Mouse (Mus musculus) hindbrain, embryonic 11.5 days (tissue): ENCODE data around the gene Zbtb16. TPM values are rescaled to one million over a fixed set of nuclear protein-coding genes. Genes with fewer than 3 reads are reported as not detected.

ENCODE experiments used
- ATAC-seq: fragments of 200-750 bp; cut with Nextera tagmentation; 2 replicates; pipeline ENCODE4 v1.8.0; 2017; ENCODE audit warnings: mild to moderate bottlenecking, moderate TSS enrichment, moderate library complexity; ENCODE audit not compliant: low FRiP score
- DNase-seq: peaks from one replicate; pipeline ENCODE4 v3.0.0-alpha.2; 2015; ENCODE audit warnings: low spot score
- H3K27ac ChIP-seq: fragments of 300-500 bp; sonication (generic); 2 replicates; pipeline ENCODE4 v1.5.1; 2014; ENCODE audit warnings: mild to moderate bottlenecking, low read depth, low read length
- H3K27me3 ChIP-seq: fragments of 300-500 bp; sonication (generic); 2 replicates; pipeline ENCODE4 v1.6.1; 2014; ENCODE audit warnings: mild to moderate bottlenecking, low read length, moderate library complexity, mixed read lengths; ENCODE audit not compliant: control insufficient read depth, insufficient read depth
- H3K36me3 ChIP-seq: fragments of 300-500 bp; sonication (generic); 2 replicates; pipeline ENCODE4 v1.6.1; 2014; ENCODE audit warnings: mild to moderate bottlenecking, low read length, moderate library complexity, mixed read lengths; ENCODE audit not compliant: control insufficient read depth, insufficient read depth
- H3K4me1 ChIP-seq: fragments of 300-500 bp; sonication (generic); replicated peaks from 2 replicates; pipeline ENCODE4 v1.6.1; 2014; ENCODE audit warnings: low read length, mixed read lengths; ENCODE audit not compliant: control insufficient read depth, insufficient read depth
- H3K4me2 ChIP-seq: fragments of 300-500 bp; sonication (generic); replicated peaks from 2 replicates; pipeline ENCODE4 v1.6.1; 2014; ENCODE audit warnings: mild to moderate bottlenecking, low read depth, low read length
- H3K4me3 ChIP-seq: fragments of 300-500 bp; sonication (generic); 2 replicates; pipeline ENCODE4 v1.5.1; 2014; ENCODE audit warnings: low read depth, low read length
- H3K9ac ChIP-seq: fragments of 300-500 bp; sonication (generic); 2 replicates; pipeline ENCODE4 v1.6.1; 2014; ENCODE audit warnings: low read depth, low read length
- H3K9me3 ChIP-seq: fragments of 300-500 bp; sonication (generic); 2 replicates; pipeline ENCODE4 v1.6.1; 2016; ENCODE audit warnings: low read length; ENCODE audit not compliant: control insufficient read depth
- WGBS: fragments of 180-500 bp; shearing (Covaris S2); extraction: QIAGEN DNeasy Blood & Tissue Kit; methylation state at CpG from one replicate; pipeline ENCODE4 v1.1.7; 2014; 5-methylcytosine and 5-hydroxymethylcytosine counted together
- polyA plus RNA-seq: library from polyadenylated mRNA; unstranded; fragments of >200 nt; fragmentation: Nextera tagmentation; extraction: Ambion mirVana; gene quantifications from 2 replicates; pipeline ENCODE4 v1.2.1, GENCODE M21; 2014

The Zbtb16 gene
- polyA plus RNA-seq, 1 experiment from 2014 or later = 10.6 TPM

DNA sequence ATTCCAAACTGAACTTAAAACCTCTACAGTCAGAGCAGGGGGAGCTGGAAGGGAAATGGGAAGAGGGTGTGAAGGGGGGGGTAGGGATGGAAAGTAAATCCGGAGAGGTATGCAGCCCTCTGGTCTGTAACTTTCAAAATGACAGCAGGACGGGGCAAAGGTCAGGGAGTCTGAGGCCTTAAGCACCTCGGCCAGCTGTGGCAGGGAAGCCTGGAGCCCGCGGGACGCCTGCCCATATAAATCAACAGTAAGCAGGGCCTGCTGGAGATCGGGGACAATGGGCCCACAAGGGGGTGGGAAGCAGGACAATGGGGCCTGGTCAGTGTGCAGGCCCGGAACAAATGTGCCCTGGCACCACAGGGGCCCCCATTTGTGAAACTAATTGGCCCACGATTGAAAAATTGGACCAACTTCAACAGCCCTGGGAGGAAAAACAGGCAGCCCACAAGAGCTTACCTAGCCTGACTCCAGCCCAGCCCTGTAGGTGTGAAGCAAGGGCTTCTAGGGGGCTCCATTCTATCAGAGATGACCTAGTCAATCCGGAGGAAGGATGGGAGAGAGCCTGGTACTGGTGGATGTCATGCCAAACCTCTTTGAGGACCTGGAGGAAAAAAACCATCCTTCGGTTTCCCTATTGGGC is 160.8 kb downstream of the Zbtb16 start:
- Histone ChIP-seq H3K9me3 (no peaks in the 10 kb centered on the region), H3K4me3 (no peak overlapping the region), H3K27ac (peak overlapping the region; percentile 45), H3K27me3 (no peaks in the 10 kb centered on the region), H3K9ac (no peak overlapping the region), H3K36me3 (no peaks in the 10 kb centered on the region), H3K4me1 (peaks cover 33% of the 10 kb centered on the region), H3K4me2 (peak overlapping the region; percentile 13; the same call in 1 of the 2 replicates)
- WGBS = 5% methylated on average over 11 of the region's 11 CpGs
- peak; percentile 63 for DNase-seq
- ATAC-seq = peak; percentile 40; the same call in 1 of the 2 replicates

DNA sequence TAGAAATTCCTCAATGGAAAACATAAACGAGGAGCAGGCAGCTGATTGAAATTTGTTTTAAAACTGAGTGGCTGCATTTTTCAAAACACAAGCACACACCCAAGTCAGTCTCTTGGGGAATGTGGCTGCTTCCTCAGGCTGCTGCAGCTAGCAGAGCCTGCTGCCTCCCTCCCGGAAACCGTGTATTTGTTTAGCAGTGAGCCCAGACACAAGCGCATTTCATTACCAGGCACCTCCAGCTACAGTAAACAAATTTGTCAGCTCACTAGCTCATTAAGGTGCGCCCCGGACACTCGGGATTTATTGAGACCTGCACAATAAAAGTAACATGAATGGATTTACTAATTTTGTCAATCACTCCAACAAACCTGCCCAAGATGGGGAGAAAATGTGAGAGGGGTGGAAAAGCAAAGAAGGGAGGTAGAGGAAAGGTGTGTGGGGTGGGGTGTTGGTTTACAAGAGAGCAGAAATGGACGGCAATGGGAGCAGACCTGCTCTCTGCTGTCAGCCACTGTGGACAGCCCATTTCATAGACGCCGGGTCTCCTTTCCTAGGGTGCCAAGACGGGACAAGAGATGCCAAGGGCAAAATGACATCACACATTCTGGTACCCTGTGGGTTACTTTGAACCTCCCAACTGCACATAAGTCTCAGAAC is 161.5 kb downstream of the Zbtb16 start:
- DNase-seq (no peak), ATAC-seq (no peak)
- no peaks in the 10 kb centered on the region for H3K9me3 ChIP-seq
- H3K27me3 ChIP-seq = no peaks in the 10 kb centered on the region
- WGBS = 8% methylated on average over 11 of the region's 11 CpGs
- no peaks in the 10 kb centered on the region for H3K36me3 ChIP-seq
- H3K4me3 ChIP-seq = no peak overlapping the region
- no peak overlapping the region for H3K9ac ChIP-seq
- H3K4me1 ChIP-seq = peaks cover 33% of the 10 kb centered on the region
- peak overlapping the region; percentile 59; the same call in 1 of the 2 replicates for H3K27ac ChIP-seq
- no peak overlapping the region for H3K4me2 ChIP-seq

DNA sequence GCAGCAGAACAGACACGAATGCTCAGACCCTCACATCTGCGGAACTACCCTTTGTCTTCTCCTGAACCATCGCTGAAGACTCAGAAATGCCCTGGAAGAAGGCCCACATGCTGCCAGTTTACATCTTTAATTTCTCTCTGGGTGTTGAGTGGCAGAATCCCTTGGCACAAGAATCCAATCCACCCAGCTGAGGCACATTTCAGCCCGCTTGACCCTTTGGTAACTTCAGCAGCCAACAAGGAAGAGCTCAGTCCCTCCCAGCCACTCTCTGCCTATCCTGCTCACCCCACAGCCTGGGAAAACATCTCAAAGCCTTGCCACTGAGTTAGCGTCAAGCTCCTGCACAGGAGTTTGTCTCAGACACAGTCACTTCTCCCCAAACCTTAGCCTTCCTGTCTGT is 162.2 kb downstream of the Zbtb16 start:
- Histone ChIP-seq H3K9ac (no peak overlapping the region), H3K4me1 (peaks cover 29% of the 10 kb centered on the region)

DNA sequence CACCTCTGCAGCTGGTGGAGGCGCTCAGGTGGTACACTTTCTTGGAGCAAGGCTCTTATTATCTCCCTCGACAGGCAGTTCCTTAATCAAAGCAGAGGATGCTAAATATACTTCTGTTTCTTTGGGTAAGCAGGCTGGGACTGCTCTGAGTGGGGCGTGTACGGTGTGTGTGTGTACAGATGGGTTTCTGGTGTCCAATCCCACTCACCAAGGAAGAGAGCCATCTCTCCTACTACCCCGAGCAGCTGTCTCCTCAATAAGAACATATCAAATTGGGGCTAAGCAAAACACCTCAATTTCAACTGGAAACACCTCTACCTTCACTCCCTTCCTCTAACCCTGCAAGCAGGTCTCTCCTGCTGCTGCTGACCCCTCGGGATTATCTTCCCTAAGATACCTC is 162.8 kb downstream of the Zbtb16 start:
- no peaks in the 10 kb centered on the region for H3K27me3 ChIP-seq
- 70% methylated on average over 6 of the region's 6 CpGs for WGBS
- H3K27ac ChIP-seq = peak overlapping the region; percentile 59; the same call in 1 of the 2 replicates
- no peaks in the 10 kb centered on the region for H3K36me3 ChIP-seq
- H3K4me1 ChIP-seq = peaks cover 26% of the 10 kb centered on the region
- H3K9me3 ChIP-seq = no peaks in the 10 kb centered on the region
- DNase-seq (no peak), ATAC-seq (no peak)
- H3K9ac ChIP-seq = no peak overlapping the region
- no peak overlapping the region; the same call in 1 of the 2 replicates for H3K4me2 ChIP-seq
- H3K4me3 ChIP-seq = no peak overlapping the region

More for the DNA sequence above, 162.2 kb downstream of the Zbtb16 start:
- ATAC-seq (no peak), DNase-seq (no peak)
- WGBS = 26% methylated on average over 5 of the region's 5 CpGs
- no peak overlapping the region; the same call in 1 of the 2 replicates for H3K4me2 ChIP-seq
- H3K9me3 ChIP-seq = no peaks in the 10 kb centered on the region
- no peak overlapping the region for H3K4me3 ChIP-seq
- H3K27ac ChIP-seq = peak overlapping the region; percentile 59
- H3K27me3 ChIP-seq = no peaks in the 10 kb centered on the region
- no peaks in the 10 kb centered on the region for H3K36me3 ChIP-seq

DNA sequence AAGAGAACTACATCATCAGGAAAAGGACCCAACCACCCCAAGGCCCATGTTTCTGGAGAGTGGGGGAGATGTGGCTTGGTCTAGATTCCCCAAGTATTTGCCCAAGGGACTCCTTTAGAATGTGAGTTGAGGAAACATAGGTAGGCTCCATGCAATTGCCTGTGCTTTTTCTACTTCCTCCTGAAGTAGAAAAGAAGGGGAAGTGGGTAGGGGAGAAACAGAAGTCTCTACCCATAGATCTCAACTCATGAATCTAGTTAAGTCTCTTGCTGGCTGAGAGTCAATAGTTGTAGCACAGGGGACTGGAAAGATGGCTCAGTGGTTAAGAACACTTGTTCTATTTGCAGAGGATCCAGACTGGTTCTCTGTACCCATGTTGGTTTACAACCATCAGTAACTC is 164.2 kb downstream of the Zbtb16 start:
- H3K9ac ChIP-seq = no peak overlapping the region
- H3K9me3 ChIP-seq = no peaks in the 10 kb centered on the region
- no peaks in the 10 kb centered on the region for H3K27me3 ChIP-seq
- H3K4me2 ChIP-seq = no peak overlapping the region
- H3K4me3 ChIP-seq = no peak overlapping the region
- H3K36me3 ChIP-seq = no peaks in the 10 kb centered on the region
- ATAC-seq = no peak
- H3K4me1 ChIP-seq = peaks cover 22% of the 10 kb centered on the region
- no peak for DNase-seq
- no peak overlapping the region for H3K27ac ChIP-seq

DNA sequence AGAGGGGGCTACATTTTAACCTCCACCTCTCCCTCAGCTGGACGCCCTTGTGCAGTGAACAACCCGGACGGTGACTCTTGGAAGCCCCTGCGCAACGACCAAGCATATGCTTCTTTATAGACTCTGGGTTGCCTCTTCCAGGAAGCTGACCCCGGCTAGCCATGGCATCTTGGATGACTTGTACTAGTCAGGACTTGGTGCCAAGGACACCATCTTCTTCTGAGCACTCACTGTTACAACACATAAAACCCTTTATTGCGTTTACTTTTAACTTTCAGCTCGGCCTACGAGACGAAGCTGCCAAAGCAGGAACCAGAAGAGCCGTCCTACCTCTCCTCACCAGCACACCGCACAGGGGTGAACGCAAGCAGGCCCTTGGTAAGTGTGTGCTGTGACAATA is 165.9 kb downstream of the Zbtb16 start:
- DNase-seq = no peak
- H3K27ac ChIP-seq = no peak overlapping the region

DNA sequence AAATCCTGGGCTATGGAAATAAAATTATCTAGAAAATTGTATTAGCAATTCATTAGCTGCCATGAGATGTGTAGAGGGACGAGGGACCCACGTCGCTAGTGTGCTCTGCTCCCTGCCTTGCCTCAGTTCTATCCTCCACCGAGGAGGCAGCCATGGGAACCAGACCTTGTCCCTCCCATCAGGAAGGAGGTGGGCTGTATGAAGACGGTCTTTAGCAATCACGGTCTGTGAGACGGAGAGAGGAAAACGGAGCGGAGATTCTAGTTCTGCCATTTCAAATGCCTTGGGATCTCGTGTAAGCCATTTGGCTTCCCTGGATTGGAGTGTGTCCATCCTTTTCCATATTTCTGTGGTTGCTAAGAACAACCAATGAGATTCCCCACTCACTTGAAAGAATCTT is 166.3 kb downstream of the Zbtb16 start:
- H3K4me3 ChIP-seq = no peak overlapping the region
- H3K9ac ChIP-seq = no peak overlapping the region
- WGBS = 83% methylated on average over 10 of the region's 10 CpGs
- DNase-seq (no peak), ATAC-seq (no peak)
- H3K4me2 ChIP-seq = no peak overlapping the region
- H3K9me3 ChIP-seq = no peaks in the 10 kb centered on the region
- H3K27me3 ChIP-seq = no peaks in the 10 kb centered on the region
- no peak overlapping the region for H3K27ac ChIP-seq
- H3K4me1 ChIP-seq = peaks cover 12% of the 10 kb centered on the region
- H3K36me3 ChIP-seq = no peaks in the 10 kb centered on the region

More for the DNA sequence above, 165.9 kb downstream of the Zbtb16 start:
- no peak overlapping the region for H3K4me3 ChIP-seq
- no peaks in the 10 kb centered on the region for H3K9me3 ChIP-seq
- H3K4me1 ChIP-seq = peaks cover 15% of the 10 kb centered on the region
- ATAC-seq = no peak
- no peak overlapping the region for H3K9ac ChIP-seq
- H3K36me3 ChIP-seq = no peaks in the 10 kb centered on the region
- H3K4me2 ChIP-seq = no peak overlapping the region
- 90% methylated on average over 13 of the region's 13 CpGs for WGBS
- no peaks in the 10 kb centered on the region for H3K27me3 ChIP-seq

GRCm38 (mm10) chr9:48666702-48667101 is 169.3 kb downstream of the Zbtb16 start:
- Histone ChIP-seq H3K36me3 (no peaks in the 10 kb centered on the region), H3K27me3 (no peaks in the 10 kb centered on the region), H3K4me1 (peaks cover 14% of the 10 kb centered on the region), H3K4me2 (no peak overlapping the region), H3K9me3 (no peaks in the 10 kb centered on the region), H3K27ac (no peak overlapping the region), H3K9ac (no peak overlapping the region), H3K4me3 (no peak overlapping the region)
- ATAC-seq (no peak), DNase-seq (no peak)
- 91% methylated on average over 3 of the region's 3 CpGs for WGBS

GRCm38 (mm10) chr9:48663052-48663433 is 173.0 kb downstream of the Zbtb16 start:
- no peak overlapping the region for H3K9ac ChIP-seq
- DNase-seq = peak; percentile 71
- no peak overlapping the region for H3K4me3 ChIP-seq
- 27% methylated on average over 13 of the region's 13 CpGs for WGBS
- no peak overlapping the region; the same call in 1 of the 2 replicates for H3K4me2 ChIP-seq
- H3K4me1 ChIP-seq = peaks cover 14% of the 10 kb centered on the region
- peak overlapping the region; percentile 81 for H3K27ac ChIP-seq
- peak; percentile 90 for ATAC-seq
- H3K27me3 ChIP-seq = no peaks in the 10 kb centered on the region
- H3K36me3 ChIP-seq = no peaks in the 10 kb centered on the region
- no peaks in the 10 kb centered on the region for H3K9me3 ChIP-seq
